Mouse (Mus musculus) mouse trophoblast stem cell (cell line): ENCODE results near the gene Wdr18.

ENCODE experiments used
- in situ Hi-C, 2 experiments: fragments of 300-500 bp; cut with MseI, MboI; formaldehyde crosslinking; loops; 2 replicates in 1 of 2; 3 replicates in 1 of 2; pipeline ENCODE4 v1.15.1; 2025

The Wdr18 gene

GRCm38 (mm10) chr10:79974668-79975067, 14.7 kb downstream of the Wdr18 start:
- in situ Hi-C loops: no loop called here

GRCm38 (mm10) chr10:79976071-79976721, 16.2 kb downstream of the Wdr18 start:
- in situ Hi-C loops: no loop called here

GRCm38 (mm10) chr10:79976722-79977107, 16.8 kb downstream of the Wdr18 start:
- in situ Hi-C loops: no loop called here

- in situ Hi-C loops: no loop called here
Measured at GRCm38 (mm10) chr10:79977324-79977723, 17.4 kb downstream of the Wdr18 start.

GRCm38 (mm10) chr10:79978061-79978460, 18.1 kb downstream of the Wdr18 start:
- in situ Hi-C loops: no loop called here

- in situ Hi-C loops: no loop called here
Measured at GRCm38 (mm10) chr10:79979401-79980155, 19.6 kb downstream of the Wdr18 start.

- in situ Hi-C loops: no loop called here
Measured at GRCm38 (mm10) chr10:79983205-79983604, 23.3 kb downstream of the Wdr18 start.

GRCm38 (mm10) chr10:79983670-79984069, 23.7 kb downstream of the Wdr18 start:
- in situ Hi-C loops: no loop called here

GRCm38 (mm10) chr10:79984195-79984816, 24.4 kb downstream of the Wdr18 start, which contains the start of gene Tmem259:
Gene Tmem259 (minus strand): TSS chr10:79984330.
- in situ Hi-C loops: no loop called here

- in situ Hi-C loops: no loop called here
Measured at GRCm38 (mm10) chr10:79984871-79985270, 24.9 kb downstream of the Wdr18 start.

GRCm38 (mm10) chr10:79985334-79986231, 25.6 kb downstream of the Wdr18 start:
- in situ Hi-C loops: no loop called here

- in situ Hi-C loops: no loop called here
Measured at GRCm38 (mm10) chr10:79986232-79986878, 26.4 kb downstream of the Wdr18 start.

GRCm38 (mm10) chr10:79986963-79987362, 27.0 kb downstream of the Wdr18 start:
- in situ Hi-C loops: no loop called here

- in situ Hi-C loops: no loop called here
Measured at GRCm38 (mm10) chr10:79987771-79988505, 28.0 kb downstream of the Wdr18 start.

- in situ Hi-C loops: no loop called here
Measured at GRCm38 (mm10) chr10:79988506-79989271, 28.7 kb downstream of the Wdr18 start, which contains the start of gene Cnn2. Gene Cnn2 (plus strand): TSS chr10:79988584.

- in situ Hi-C loops: no loop called here
Measured at GRCm38 (mm10) chr10:79989272-79989786, 29.4 kb downstream of the Wdr18 start.

- in situ Hi-C loops: no loop called here
Measured at GRCm38 (mm10) chr10:79989870-79990269, 29.9 kb downstream of the Wdr18 start.

GRCm38 (mm10) chr10:79991099-79991498, 31.1 kb downstream of the Wdr18 start:
- in situ Hi-C loops: no loop called here

GRCm38 (mm10) chr10:79991548-79991947, 31.6 kb downstream of the Wdr18 start:
- in situ Hi-C loops: no loop called here
